Mouse (Mus musculus) MEL (cell line): ENCODE results near the gene N4bp1. TPM values are rescaled to one million over a fixed set of nuclear protein-coding genes. Genes with fewer than 3 reads are reported as not detected.

Experiments used
- DNase-seq: peaks from one replicate; pipeline ENCODE4 v3.0.0; 2011; ENCODE audit warnings: low read depth, low spot score
- H3K27ac ChIP-seq: 2 replicates; pipeline ENCODE4 v1.5.1; 2012; ENCODE audit warnings: low read depth, mild to moderate bottlenecking, control low read depth, low read length, moderate library complexity; ENCODE audit not compliant: control insufficient read depth
- H3K27me3 ChIP-seq, 2 experiments: fragments of 150-350 bp in 1 of 2; sonication (generic) in 1 of 2; 2 replicates each; pipeline ENCODE4 v1.6.1; 2012; ENCODE audit warnings: low read length in 2 of 2, mild to moderate bottlenecking in 2 of 2, improper control_type of control experiment in 1 of 2, moderate library complexity in 1 of 2; ENCODE audit not compliant: insufficient read depth in 2 of 2, control insufficient read depth in 1 of 2
- H3K36me3 ChIP-seq, 2 experiments: 2 replicates each; pipeline ENCODE4 v1.6.1; 2012 to 2014; ENCODE audit warnings: low read length in 2 of 2, improper control_type of control experiment in 1 of 2, inconsistent platforms in 1 of 2, mild to moderate bottlenecking in 1 of 2; ENCODE audit not compliant: insufficient read depth in 2 of 2, control insufficient read depth in 1 of 2
- H3K4me1 ChIP-seq, 2 experiments: fragments of 150-350 bp in 1 of 2; sonication (generic) in 1 of 2; 2 replicates each; pipeline ENCODE4 v1.6.1; 2012; ENCODE audit warnings: low read length in 2 of 2, improper control_type of control experiment in 1 of 2, mild to moderate bottlenecking in 1 of 2; ENCODE audit not compliant: insufficient read depth in 2 of 2, control insufficient read depth in 1 of 2
- H3K4me3 ChIP-seq, 2 experiments: fragments of 150-350 bp in 1 of 2; sonication (generic) in 1 of 2; 2 replicates each; pipeline ENCODE4 v1.5.1; 2012; ENCODE audit warnings: low read depth in 2 of 2, low read length in 2 of 2, mild to moderate bottlenecking in 2 of 2, moderate library complexity in 2 of 2, control low read depth in 1 of 2, improper control_type of control experiment in 1 of 2; ENCODE audit not compliant: control insufficient read depth in 1 of 2, insufficient read depth in 1 of 2
- H3K79me2 ChIP-seq: 2 replicates; pipeline ENCODE4 v1.6.1; 2012; ENCODE audit warnings: mild to moderate bottlenecking, low read length, moderate library complexity; ENCODE audit not compliant: control insufficient read depth, poor library complexity, insufficient read depth
- H3K9ac ChIP-seq: 2 replicates; pipeline ENCODE4 v1.6.1; 2012; ENCODE audit warnings: low read depth, mild to moderate bottlenecking, control low read depth, low read length, moderate library complexity; ENCODE audit not compliant: control insufficient read depth, poor library complexity, severe bottlenecking
- H3K9me3 ChIP-seq: fragments of 150-350 bp; sonication (generic); replicated peaks from 2 replicates; pipeline ENCODE4 v1.6.1; 2012; ENCODE audit warnings: mild to moderate bottlenecking, low read length, improper control_type of control experiment, moderate library complexity; ENCODE audit not compliant: insufficient read depth
- BHLHE40 ChIP-seq: IDR thresholded peaks from 2 replicates; pipeline ENCODE4 v1.6.1; 2012; ENCODE audit warnings: low read depth, mild to moderate bottlenecking, inconsistent platforms, low read length, improper control_type of control experiment, borderline replicate concordance
- CHD1 ChIP-seq: IDR thresholded peaks from 2 replicates; pipeline ENCODE4 v1.6.1; 2012; ENCODE audit warnings: low read depth, mild to moderate bottlenecking, inconsistent platforms, low read length, improper control_type of control experiment
- CHD2 ChIP-seq: IDR thresholded peaks from 2 replicates; pipeline ENCODE4 v1.6.1; 2011; ENCODE audit warnings: low read length, improper control_type of control experiment
- CTCF ChIP-seq, 3 experiments: IDR thresholded peaks in 2 of 3; conservative IDR thresholded peaks in 1 of 3; 2 replicates each; pipeline ENCODE4 v1.5.1; 2011 to 2012; ENCODE audit warnings: low read length in 3 of 3, low read depth in 2 of 3, mild to moderate bottlenecking in 2 of 3, improper control_type of control experiment in 1 of 3, inconsistent platforms in 1 of 3, mixed read lengths in 1 of 3, moderate library complexity in 1 of 3; ENCODE audit not compliant: control insufficient read depth in 1 of 3, insufficient read depth in 1 of 3, poor library complexity in 1 of 3, severe bottlenecking in 1 of 3
- E2F4 ChIP-seq: IDR thresholded peaks from 2 replicates; pipeline ENCODE4 v1.6.1; 2011; ENCODE audit warnings: low read depth, low read length, improper control_type of control experiment, borderline replicate concordance
- ELF1 ChIP-seq: IDR thresholded peaks from 2 replicates; pipeline ENCODE4 v1.6.1; 2014; ENCODE audit warnings: low read depth, mild to moderate bottlenecking, inconsistent platforms, low read length, improper control_type of control experiment, moderate library complexity
- EP300 ChIP-seq, 2 experiments: IDR thresholded peaks; 2 replicates each; pipeline ENCODE4 v1.6.1; 2011; ENCODE audit warnings: improper control_type of control experiment in 2 of 2, low read length in 2 of 2, low read depth in 1 of 2, mild to moderate bottlenecking in 1 of 2
- GABPA ChIP-seq: IDR thresholded peaks from 2 replicates; pipeline ENCODE4 v1.6.1; 2012; ENCODE audit warnings: low read depth, mild to moderate bottlenecking, inconsistent platforms, low read length, improper control_type of control experiment, moderate library complexity
- GATA1 ChIP-seq: IDR thresholded peaks from 2 replicates; pipeline ENCODE4 v1.6.1; 2011; ENCODE audit warnings: low read depth, low read length, improper control_type of control experiment
- HCFC1 ChIP-seq: IDR thresholded peaks from 2 replicates; pipeline ENCODE4 v1.6.1; 2012; ENCODE audit warnings: low read depth, mild to moderate bottlenecking, inconsistent platforms, low read length, improper control_type of control experiment, moderate library complexity
- KAT2A ChIP-seq: conservative IDR thresholded peaks from 2 replicates; pipeline ENCODE4 v1.6.1; 2012; ENCODE audit warnings: low read depth, low read length, improper control_type of control experiment, inconsistent platforms
- MAFK ChIP-seq: IDR thresholded peaks from 2 replicates; pipeline ENCODE4 v1.6.1; 2011; ENCODE audit warnings: low read depth, mild to moderate bottlenecking, low read length, improper control_type of control experiment, borderline replicate concordance
- MAX ChIP-seq: IDR thresholded peaks from 2 replicates; pipeline ENCODE4 v1.6.1; 2011; ENCODE audit warnings: low read length, improper control_type of control experiment
- MXI1 ChIP-seq: IDR thresholded peaks from 2 replicates; pipeline ENCODE4 v1.6.1; 2011; ENCODE audit warnings: mild to moderate bottlenecking, low read depth, low read length, improper control_type of control experiment
- MYB ChIP-seq: IDR thresholded peaks from 2 replicates; pipeline ENCODE4 v1.6.1; 2011; ENCODE audit warnings: mild to moderate bottlenecking, low read depth, low read length, improper control_type of control experiment
- MYC ChIP-seq: IDR thresholded peaks from 2 replicates; pipeline ENCODE4 v1.6.1; 2011; ENCODE audit warnings: low read depth, mild to moderate bottlenecking, low read length, improper control_type of control experiment, moderate library complexity
- NELFE ChIP-seq: IDR thresholded peaks from 2 replicates; pipeline ENCODE4 v1.6.1; 2011; ENCODE audit warnings: low read depth, low read length, improper control_type of control experiment
- NRF1 ChIP-seq: IDR thresholded peaks from 2 replicates; pipeline ENCODE4 v1.6.1; 2014; ENCODE audit warnings: low read depth, mild to moderate bottlenecking, inconsistent platforms, low read length, improper control_type of control experiment, moderate library complexity; ENCODE audit not compliant: poor library complexity, insufficient read depth, severe bottlenecking
- POLR2A ChIP-seq, 2 experiments: IDR thresholded peaks; 2 replicates each; pipeline ENCODE4 v1.6.1; 2011 to 2012; ENCODE audit warnings: low read length in 2 of 2, mild to moderate bottlenecking in 2 of 2, control low read depth in 1 of 2, improper control_type of control experiment in 1 of 2, low read depth in 1 of 2, moderate library complexity in 1 of 2; ENCODE audit not compliant: control insufficient read depth in 1 of 2, insufficient read depth in 1 of 2, poor library complexity in 1 of 2
- POLR2AphosphoS2 ChIP-seq: IDR thresholded peaks from 2 replicates; pipeline ENCODE4 v1.6.1; 2011; ENCODE audit warnings: low read length, improper control_type of control experiment
- POLR2AphosphoS5 ChIP-seq: IDR thresholded peaks from 2 replicates; pipeline ENCODE4 v1.6.1; 2012; ENCODE audit warnings: low read depth, borderline replicate concordance, mild to moderate bottlenecking, inconsistent platforms, low read length, moderate library complexity, mixed read lengths
- RAD21 ChIP-seq: IDR thresholded peaks from 2 replicates; pipeline ENCODE4 v1.6.1; 2011; ENCODE audit warnings: mild to moderate bottlenecking, low read depth, low read length, improper control_type of control experiment
- RCOR1 ChIP-seq: IDR thresholded peaks from 2 replicates; pipeline ENCODE4 v1.6.1; 2012; ENCODE audit warnings: low read depth, mild to moderate bottlenecking, inconsistent platforms, low read length, improper control_type of control experiment
- SIN3A ChIP-seq: IDR thresholded peaks from 2 replicates; pipeline ENCODE4 v1.6.1; 2012; ENCODE audit warnings: low read length, improper control_type of control experiment, inconsistent platforms
- TAL1 ChIP-seq: IDR thresholded peaks from 2 replicates; pipeline ENCODE4 v1.6.1; 2012; ENCODE audit warnings: mild to moderate bottlenecking, inconsistent platforms, low read length, moderate library complexity, mixed read lengths
- TBP ChIP-seq: IDR thresholded peaks from 2 replicates; pipeline ENCODE4 v1.8.0; 2011; ENCODE audit warnings: low read depth, low read length, improper control_type of control experiment
- TCF12 ChIP-seq: IDR thresholded peaks from 2 replicates; pipeline ENCODE4 v1.6.1; 2014; ENCODE audit warnings: low read depth, mild to moderate bottlenecking, inconsistent platforms, low read length, improper control_type of control experiment, moderate library complexity
- UBTF ChIP-seq: IDR thresholded peaks from 2 replicates; pipeline ENCODE4 v1.6.1; 2012; ENCODE audit warnings: low read depth, mild to moderate bottlenecking, inconsistent platforms, low read length, improper control_type of control experiment, moderate library complexity, borderline replicate concordance; ENCODE audit not compliant: insufficient read depth
- USF1 ChIP-seq: IDR thresholded peaks from 2 replicates; pipeline ENCODE4 v1.6.1; 2014; ENCODE audit warnings: low read depth, mild to moderate bottlenecking, inconsistent platforms, low read length, improper control_type of control experiment, moderate library complexity
- USF2 ChIP-seq, 2 experiments: IDR thresholded peaks; 2 replicates each; pipeline ENCODE4 v1.6.1; 2011 to 2012; ENCODE audit warnings: improper control_type of control experiment in 2 of 2, low read length in 2 of 2, borderline replicate concordance in 1 of 2, inconsistent platforms in 1 of 2, low read depth in 1 of 2, mild to moderate bottlenecking in 1 of 2; ENCODE audit not compliant: insufficient read depth in 1 of 2
- ZKSCAN1 ChIP-seq: IDR thresholded peaks from 2 replicates; pipeline ENCODE4 v1.6.1; 2012; ENCODE audit warnings: low read depth, mild to moderate bottlenecking, inconsistent platforms, low read length, improper control_type of control experiment, moderate library complexity
- ZMIZ1 ChIP-seq: IDR thresholded peaks from 2 replicates; pipeline ENCODE4 v1.6.1; 2012; ENCODE audit warnings: low read depth, mild to moderate bottlenecking, inconsistent platforms, low read length, improper control_type of control experiment, moderate library complexity
- ZNF384 ChIP-seq: IDR thresholded peaks from 2 replicates; pipeline ENCODE4 v1.6.1; 2012; ENCODE audit warnings: low read depth, mild to moderate bottlenecking, inconsistent platforms, low read length, improper control_type of control experiment
- polyA plus RNA-seq, 2 experiments: library from polyadenylated mRNA; stranded (reverse) in 1 of 2; unstranded in 1 of 2; fragments of >175 nt in 1 of 2; fragments of >200 nt in 1 of 2; gene quantifications; 2 replicates each; pipeline versions ENCODE4 v1.2.1 to v1.2.4; 2012; ENCODE audit warnings: low replicate concordance in 2 of 2, low read depth in 1 of 2; ENCODE audit not compliant: insufficient read length in 2 of 2, insufficient read depth in 1 of 2, missing spikeins in 1 of 2
- total RNA-seq: library from RNA; depleted of rRNA; stranded (reverse); fragments of 300-350 nt; gene quantifications from 2 replicates; pipeline ENCODE4 v1.2.3, GENCODE M21; 2012; rRNA removed

Gene N4bp1
- total RNA-seq (13.4 and 14.0 TPM in 2 replicates), polyA plus RNA-seq (10 to 100 TPM in 1 of 2 experiments, not detected in 1; 24.0 TPM)

- H3K79me2 ChIP-seq: peaks cover 44% of the 10 kb centered on the region
- DNase-seq: peak; percentile 94
- H3K4me1 ChIP-seq: peaks cover 2 to 34% of the 10 kb centered on the region in 2 experiments; a peak in 3 of 4 replicates
- no peaks in the 10 kb centered on the region for H3K9me3 ChIP-seq
- peak within 1 kb of the TSS; percentile 94 for H3K9ac ChIP-seq
- H3K36me3 ChIP-seq: peaks cover 0 to 33% of the 10 kb centered on the region in 2 experiments; a peak in 2 of 4 replicates
- H3K27ac ChIP-seq: peak within 1 kb of the TSS; percentile 72
- H3K4me3 ChIP-seq: peak within 1 kb of the TSS; percentile 71 to 76
- H3K27me3 ChIP-seq: no peaks in the 10 kb centered on the region
- TF ChIP-seq MAX (0 out of 2 replicates have a peak, but pooled peaks have one; percentile 24), TBP (peak; percentile 36; the same call in 1 of the 2 replicates), GATA1 (peak; percentile 24; the same call in 1 of the 2 replicates), E2F4 (no peak), TAL1 (no peak), EP300 (IDR thresholded peaks at IDR 0.05; ENCODE audit: low read depth in 1 of 2, low read length in 2 of 2) (peak in 1 of 2 experiments; percentile 51; a peak in 2 of 4 replicates), TCF12 (peak; percentile 51; the same call in 1 of the 2 replicates), CTCF (IDR thresholded peaks at IDR 0.05 in 2 of 3, conservative IDR thresholded peaks at IDR 0.05 in 1 of 3; ENCODE audit: control insufficient read depth in 1 of 3, insufficient read depth in 1 of 3, low read depth in 2 of 3, low read length in 3 of 3, poor library complexity in 1 of 3, severe bottlenecking in 1 of 3) (no peak), RAD21 (no peak), RCOR1 (peak; percentile 90), ZNF384 (no peak), POLR2AphosphoS2 (no peak), NRF1 (peak; percentile 86), POLR2AphosphoS5 (no peak), BHLHE40 (no peak), CHD1 (0 out of 2 replicates have a peak, but pooled peaks have one; percentile 56), MYC (peak; percentile 64; the same call in 1 of the 2 replicates), CHD2 (no peak), MYB (0 out of 2 replicates have a peak, but pooled peaks have one; percentile 33), POLR2A (IDR thresholded peaks at IDR 0.05; ENCODE audit: control insufficient read depth in 1 of 2, insufficient read depth in 1 of 2, low read depth in 1 of 2, low read length in 2 of 2, poor library complexity in 1 of 2) (no peak), ZKSCAN1 (no peak), ZMIZ1 (0 out of 2 replicates have a peak, but pooled peaks have one; percentile 52), USF2 (IDR thresholded peaks at IDR 0.05; ENCODE audit: borderline replicate concordance in 1 of 2, insufficient read depth in 1 of 2, low read depth in 1 of 2, low read length in 2 of 2) (no peak), KAT2A (peak; percentile 80; the same call in 1 of the 2 replicates), MXI1 (peak; percentile 63; the same call in 1 of the 2 replicates), SIN3A (peak; percentile 85), ELF1 (peak; percentile 72), HCFC1 (peak; percentile 98), UBTF (0 out of 2 replicates have a peak, but pooled peaks have one; percentile 75), USF1 (peak; percentile 37; the same call in 1 of the 2 replicates), MAFK (no peak), NELFE (peak; percentile 44; the same call in 1 of the 2 replicates), GABPA (no peak)
Observed at GRCm38 (mm10) chr8:86884489-86885463, at the start of gene N4bp1. N4bp1 (minus strand) TSS chr8:86885258.
